Mouse (Mus musculus): ENCODE measurements around the gene Mcm3.
"Not testable (repeated sequence)": the region's sequence is repeated elsewhere in the genome, so short reads cannot be mapped to it uniquely, and the experiment has no call there.

- not testable (repeated sequence) for TF ChIP-seq CTCF (IDR thresholded peaks at IDR 0.05; ENCODE audit: control insufficient read depth, insufficient read depth, low read length); POLR2A (IDR thresholded peaks at IDR 0.05; ENCODE audit: borderline replicate concordance, control insufficient read depth, low read depth, low read length)
Measured at GRCm38 (mm10) chr1:20774026-20774730, 45.9 kb downstream of the Mcm3 start.

Measured in bone marrow, adult 2 months (tissue).